Mouse (Mus musculus) olfactory bulb, adult 2 months (tissue): ENCODE data around the gene Slain2.

Source experiments
- CTCF ChIP-seq: fragments of 200-500 bp; IDR thresholded peaks from 2 replicates; pipeline ENCODE4 v1.5.1; 2012; ENCODE audit warnings: low read depth, mild to moderate bottlenecking, low read length, moderate library complexity; ENCODE audit not compliant: insufficient read depth
- POLR2A ChIP-seq: fragments of 200-500 bp; IDR thresholded peaks from 2 replicates; pipeline ENCODE4 v1.6.1; 2012; ENCODE audit warnings: mild to moderate bottlenecking, low read depth, low read length, moderate library complexity; ENCODE audit not compliant: insufficient read depth

DNA sequence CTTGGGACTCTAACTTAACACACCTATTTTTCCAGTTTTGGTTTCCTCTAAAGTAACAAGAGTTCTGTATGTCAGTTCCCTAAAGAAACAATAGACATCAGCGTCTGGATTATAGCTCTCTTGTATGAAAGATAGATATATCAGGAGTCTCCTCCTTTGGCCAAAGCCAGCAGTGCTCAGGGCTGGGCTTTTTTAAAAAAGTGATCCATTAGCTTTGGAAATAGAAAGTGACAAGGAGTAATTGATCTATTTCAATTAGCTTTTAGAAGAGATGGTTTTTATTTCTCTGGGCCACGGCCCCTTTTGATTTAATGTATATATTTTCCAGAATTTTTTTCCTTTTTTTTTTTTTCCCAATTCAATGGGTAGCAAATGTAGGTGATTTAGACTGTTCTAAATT lies 80.8 kb downstream of the Slain2 start:
- TF ChIP-seq CTCF (no peak), POLR2A (no peak)
